Mouse (Mus musculus): Measurements from ENCODE around the gene Dab1.

DNA sequence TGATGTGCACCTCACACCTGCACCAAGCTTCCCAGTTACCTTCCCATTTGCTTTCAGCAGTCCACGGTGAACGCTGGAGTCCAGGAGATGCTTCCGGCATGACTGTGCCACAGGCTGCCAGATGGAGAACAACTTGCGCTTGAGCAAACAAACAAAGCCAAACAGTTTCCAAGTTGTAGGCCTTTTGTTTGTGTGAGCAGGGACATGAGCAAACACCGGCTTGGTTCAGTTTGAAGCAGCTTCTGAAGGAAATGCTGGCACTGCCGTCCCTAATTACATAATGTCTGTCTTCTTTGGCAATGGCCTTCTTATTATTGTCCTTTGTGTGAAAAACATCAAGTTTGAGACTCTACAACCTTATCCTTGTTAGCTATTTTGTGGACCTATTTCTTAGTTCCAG is 664.7 kb downstream of the Dab1 start:
- TF ChIP-seq POLR2A (IDR thresholded peaks at IDR 0.05; ENCODE audit: borderline replicate concordance, insufficient read depth, low read length) (no peak), CTCF (IDR thresholded peaks at IDR 0.05; ENCODE audit: borderline replicate concordance, insufficient read depth, low read depth, low read length) (no peak)
